Mouse (Mus musculus) megakaryocyte, embryonic 14.5 days (primary cell): ENCODE data around the gene Tmc5.

ENCODE experiments used
- FLI1 ChIP-seq: IDR thresholded peaks from 2 replicates; pipeline ENCODE4 v1.6.1; 2012; ENCODE audit warnings: low read length, inconsistent platforms, mixed read lengths
- GATA1 ChIP-seq: IDR thresholded peaks from 3 replicates; pipeline ENCODE4 v1.6.1; 2012; ENCODE audit warnings: mixed read lengths, low read length, inconsistent platforms, borderline replicate concordance

DNA sequence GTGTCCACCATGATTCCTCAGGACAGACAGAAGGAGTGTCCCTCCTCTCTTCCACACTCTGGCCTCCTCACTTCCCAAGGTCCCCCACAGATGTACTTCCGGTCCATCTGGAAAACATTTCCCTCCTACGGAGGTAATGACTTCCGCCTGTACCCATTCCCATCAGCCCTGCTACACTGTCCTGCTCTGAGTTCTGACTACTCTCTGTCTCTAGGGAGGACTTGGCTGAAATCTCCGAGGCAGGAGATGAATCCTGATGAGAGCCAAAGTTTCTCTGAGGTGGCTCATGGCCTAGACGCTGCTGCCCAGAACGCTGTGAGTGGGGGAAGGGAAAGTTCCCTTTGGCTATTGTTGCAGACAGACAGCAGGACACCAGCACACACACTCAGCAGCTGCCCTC lies 5.0 kb upstream of the Tmc5 start:
- TF ChIP-seq GATA1 (no peak), FLI1 (no peak)
